In the genomic region with DNA sequence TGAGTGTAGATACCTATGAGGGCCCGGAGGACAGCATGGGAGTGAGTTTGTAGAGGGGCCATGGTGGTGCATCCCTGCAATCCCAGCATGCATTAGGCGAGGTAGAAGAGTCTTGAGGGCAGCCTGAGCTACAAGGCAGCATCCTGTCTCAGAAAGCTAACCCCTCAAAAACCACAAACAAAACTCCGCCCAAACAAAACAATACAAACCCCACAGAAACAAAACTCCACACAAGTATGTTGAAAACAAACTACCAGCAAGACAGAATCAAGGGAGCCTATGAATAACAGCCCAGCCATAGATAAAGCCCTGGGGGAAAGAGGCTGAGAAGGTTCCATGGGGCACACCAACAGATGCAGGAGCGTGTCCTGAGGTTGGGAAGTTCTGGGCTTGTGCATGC, we compare ENCODE assay signal across 9 mouse cellular contexts. TPM values are rescaled to one million over a fixed set of nuclear protein-coding genes. Genes with fewer than 3 reads are reported as not detected.
DNase-seq lines count a peak whose midpoint lies in the region; ATAC-seq lines count a peak whose summit lies in the region.
"Had no signal": no experiment of that assay in that cellular context is flagged by ENCODE, and none has a peak within 500 bp of the region (broad histone marks: within the 10 kb centered on the region; RNA-seq: fewer than 3 reads in every experiment).

No protein-coding gene starts in this region.

- no peak overlapping the region for H3K9ac ChIP-seq in hindbrain, embryonic 12.5 days
- H3K9ac ChIP-seq in hindbrain, embryonic 11.5 days (ENCODE audit: low read depth, low read length) = no peak overlapping the region
- H3K9ac ChIP-seq in limb, embryonic 13.5 days = no peak overlapping the region

- H3K4me2 ChIP-seq in hindbrain, embryonic 12.5 days (replicated peaks) = peak overlapping the region; percentile 47
- no peak overlapping the region for H3K4me2 ChIP-seq in hindbrain, embryonic 11.5 days (replicated peaks; ENCODE audit: low read depth, low read length)
- H3K4me2 ChIP-seq in limb, embryonic 13.5 days (replicated peaks) = peak overlapping the region; percentile 64

- H3K4me3 ChIP-seq in hindbrain, embryonic 12.5 days = no peak overlapping the region
- no peak overlapping the region for H3K4me3 ChIP-seq in hindbrain, embryonic 11.5 days (ENCODE audit: low read depth, low read length)
- H3K4me3 ChIP-seq in limb, embryonic 13.5 days = peak overlapping the region; percentile 39; the same call in 1 of the 2 replicates

- H3K36me3 ChIP-seq in hindbrain, embryonic 12.5 days = no peaks in the 10 kb centered on the region
- no peaks in the 10 kb centered on the region for H3K36me3 ChIP-seq in hindbrain, embryonic 11.5 days (ENCODE audit: control insufficient read depth, insufficient read depth, low read length)
- no peaks in the 10 kb centered on the region for H3K36me3 ChIP-seq in limb, embryonic 13.5 days

- H3K4me1 ChIP-seq in hindbrain, embryonic 12.5 days = peaks cover 33% of the 10 kb centered on the region
- peaks cover 7% of the 10 kb centered on the region for H3K4me1 ChIP-seq in hindbrain, embryonic 11.5 days (replicated peaks; ENCODE audit: control insufficient read depth, insufficient read depth, low read length)
- peaks cover 37% of the 10 kb centered on the region for H3K4me1 ChIP-seq in limb, embryonic 13.5 days

- H3K27ac ChIP-seq in hindbrain, embryonic 12.5 days = no peak overlapping the region
- H3K27ac ChIP-seq in hindbrain, embryonic 11.5 days (ENCODE audit: low read depth, low read length) = no peak overlapping the region
- H3K27ac ChIP-seq in limb, embryonic 13.5 days = no peak overlapping the region

- no peaks in the 10 kb centered on the region for H3K9me3 ChIP-seq in hindbrain, embryonic 12.5 days (replicated peaks)
- H3K9me3 ChIP-seq in hindbrain, embryonic 11.5 days (ENCODE audit: control insufficient read depth, low read length) = no peaks in the 10 kb centered on the region
- no peaks in the 10 kb centered on the region for H3K9me3 ChIP-seq in limb, embryonic 13.5 days

- 82% methylated on average over 4 of the region's 4 CpGs for WGBS in hindbrain, embryonic 12.5 days
- 76% methylated on average over 4 of the region's 4 CpGs for WGBS in hindbrain, embryonic 11.5 days
- WGBS in limb, embryonic 13.5 days = 82% methylated on average over 4 of the region's 4 CpGs

- DNase-seq in hindbrain, embryonic 11.5 days (ENCODE audit: low spot score) = no peak
- DNase-seq in CD4-positive helper T cell, adult 2 months (ENCODE audit: low read depth, low spot score) = peak; percentile 69
- DNase-seq in T-cell, adult 2 months (ENCODE audit: low spot score) = peak; percentile 67
- no peak for DNase-seq in layer of hippocampus, postnatal 36 days
- DNase-seq in urinary bladder, postnatal 25 days (ENCODE audit: low spot score) = no peak
- DNase-seq in layer of hippocampus, postnatal 10 days (ENCODE audit: low spot score in 2 of 2) = no peak

- peaks cover 34% of the 10 kb centered on the region for H3K27me3 ChIP-seq in hindbrain, embryonic 12.5 days
- H3K27me3 ChIP-seq in hindbrain, embryonic 11.5 days (ENCODE audit: control insufficient read depth, insufficient read depth, low read length) = peaks cover 14% of the 10 kb centered on the region
- H3K27me3 ChIP-seq in limb, embryonic 13.5 days = peaks cover 26% of the 10 kb centered on the region

- ATAC-seq in hindbrain, embryonic 12.5 days (ENCODE audit: low FRiP score) = no peak
- no peak for ATAC-seq in hindbrain, embryonic 11.5 days (ENCODE audit: low FRiP score)
- ATAC-seq in limb, embryonic 13.5 days (ENCODE audit: low FRiP score, low read depth) = no peak

RNA-seq across cellular contexts. Expression of gene Vsir, which starts 0.6 kb away (rescaled TPM):
- 1.9 and 2.9 TPM in 2 replicates for polyA plus RNA-seq in hindbrain, embryonic 12.5 days (2016; fragmentation: Nextera tagmentation; extraction: Ambion mirVana)
- polyA plus RNA-seq in hindbrain, embryonic 11.5 days (2014; fragmentation: Nextera tagmentation; extraction: Ambion mirVana) = 1.3 and 2.5 TPM in 2 replicates
- polyA plus RNA-seq in limb, embryonic 13.5 days (2015; fragmentation: Nextera tagmentation; extraction: Ambion mirVana) = 1.9 and 2.0 TPM in 2 replicates
- total RNA-seq in layer of hippocampus, postnatal 36 days (2021) = 10 to 100 TPM; 19.8 to 22.9 TPM
- 10 to 100 TPM; 15.3 TPM for total RNA-seq in layer of hippocampus, postnatal 10 days (2021)

RNA-seq across cellular contexts. Expression of gene Gm17455, which starts 53.5 kb away (rescaled TPM):
- polyA plus RNA-seq in hindbrain, embryonic 12.5 days (2016; fragmentation: Nextera tagmentation; extraction: Ambion mirVana) = 5.6 and 9.0 TPM in 2 replicates
- polyA plus RNA-seq in hindbrain, embryonic 11.5 days (2014; fragmentation: Nextera tagmentation; extraction: Ambion mirVana) = 6.3 and 8.3 TPM in 2 replicates
- 0.79 and 1.0 TPM in 2 replicates for polyA plus RNA-seq in limb, embryonic 13.5 days (2015; fragmentation: Nextera tagmentation; extraction: Ambion mirVana)
- not detected for total RNA-seq in layer of hippocampus, postnatal 36 days (2021)
- 1 to 10 TPM; 3.6 to 3.7 TPM for total RNA-seq in layer of hippocampus, postnatal 10 days (2021)
- polyA plus RNA-seq: testis, adult 2 months had no signal

Comparison
In these comparisons a context has a peak if more than half of its experiments do, and no peak if none do; other contexts are left out.
1. DNase-seq: peak in CD4-positive helper T cell, adult 2 months (single experiment) and T-cell, adult 2 months (single experiment); none in hindbrain, embryonic 11.5 days (single experiment), layer of hippocampus, postnatal 36 days (0 of 2), urinary bladder, postnatal 25 days (single experiment) and layer of hippocampus, postnatal 10 days (0 of 2).